ENCODE assay signal across 27 mouse cellular contexts in the genomic region with DNA sequence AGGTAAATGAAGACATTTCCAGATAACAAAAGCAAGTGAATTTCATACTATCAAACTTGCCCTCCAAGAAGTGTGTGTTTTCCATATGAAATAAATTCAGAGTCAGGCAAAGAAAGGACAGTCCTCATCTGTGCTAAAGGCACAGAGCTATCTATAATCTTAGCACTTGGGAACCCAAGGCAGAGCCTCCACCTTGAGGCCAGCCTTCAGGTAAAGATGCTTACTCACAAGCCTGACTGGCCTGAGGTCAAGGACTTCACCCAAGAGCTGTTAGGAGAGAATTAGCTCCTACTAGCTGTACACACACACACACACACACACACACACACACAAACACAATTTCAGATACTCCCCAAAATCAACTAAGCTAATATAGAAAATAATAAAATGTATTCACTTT. TPM values are rescaled to one million over a fixed set of nuclear protein-coding genes. Genes with fewer than 3 reads are reported as not detected.
"Had no signal": no experiment of that assay in that cellular context is flagged by ENCODE, and none has a peak within 500 bp of the region (broad histone marks: within the 10 kb centered on the region; RNA-seq: fewer than 3 reads in every experiment).

No protein-coding gene starts in this region.

- H3K9ac ChIP-seq: liver, embryonic 15.5 days; lung, embryonic 15.5 days; midbrain, embryonic 12.5 days; neural tube, embryonic 13.5 days; neural tube, embryonic 15.5 days had no signal

- H3K36me3 ChIP-seq: liver, embryonic 15.5 days; lung, embryonic 15.5 days; midbrain, embryonic 10.5 days; midbrain, embryonic 12.5 days; neural tube, embryonic 13.5 days; neural tube, embryonic 15.5 days had no signal

- H3K9me3 ChIP-seq: liver, embryonic 15.5 days; lung, embryonic 15.5 days; megakaryocyte, embryonic 14.5 days; midbrain, embryonic 10.5 days; midbrain, embryonic 12.5 days; neural tube, embryonic 13.5 days; neural tube, embryonic 15.5 days had no signal

- H3K4me1 ChIP-seq: midbrain, embryonic 10.5 days; midbrain, embryonic 12.5 days; neural tube, embryonic 15.5 days had no signal

- H3K4me2 ChIP-seq: liver, embryonic 15.5 days; lung, embryonic 15.5 days; midbrain, embryonic 12.5 days; neural tube, embryonic 13.5 days; neural tube, embryonic 15.5 days had no signal

- DNase-seq: lung, adult 2 months; lung, postnatal 14 days; lung, postnatal 36 days; midbrain, embryonic 14.5 days; retina, postnatal 1 day; right cerebral cortex, adult 18-20 months; right cerebral cortex, postnatal 25 days; right cerebral cortex, postnatal 4 days; spleen, adult 18-20 months; thymus, adult 18-20 months; thymus, postnatal 14 days; thymus, postnatal 36 days had no signal

- H3K27me3 ChIP-seq: liver, embryonic 15.5 days; lung, embryonic 15.5 days; megakaryocyte, embryonic 14.5 days; midbrain, embryonic 12.5 days; neural tube, embryonic 13.5 days; neural tube, embryonic 15.5 days had no signal

- ATAC-seq: lung, postnatal 0 days; midbrain, embryonic 16.5 days had no signal

- H3K4me3 ChIP-seq: liver, embryonic 15.5 days; lung, embryonic 15.5 days; megakaryocyte, embryonic 14.5 days; midbrain, embryonic 10.5 days; midbrain, embryonic 12.5 days; myocyte; neural tube, embryonic 13.5 days; neural tube, embryonic 15.5 days had no signal

- H3K27ac ChIP-seq: liver, embryonic 15.5 days; lung, embryonic 15.5 days; macrophage; midbrain, embryonic 10.5 days; midbrain, embryonic 12.5 days; neural tube, embryonic 13.5 days; neural tube, embryonic 15.5 days had no signal

RNA-seq across cellular contexts. Expression of a gene that starts 36.4 kb away (rescaled TPM):
- polyA plus RNA-seq: liver, embryonic 15.5 days; lung, adult 2 months; lung, embryonic 15.5 days; macrophage; midbrain, embryonic 10.5 days; midbrain, embryonic 14.5 days; midbrain, embryonic 16.5 days; myocyte; neural tube, embryonic 11.5 days; neural tube, embryonic 15.5 days; small intestine, adult 2 months; stomach, embryonic 14.5 days; stomach, embryonic 16.5 days had no signal

RNA-seq across cellular contexts. Expression of a gene that starts 57.2 kb away (rescaled TPM):
- polyA plus RNA-seq: lung, adult 2 months; macrophage; myocyte had no signal
